Mouse (Mus musculus) intestine, embryonic 15.5 days (tissue): ENCODE measurements at regions not wholly inside any gene's neighbourhood (a gene's known extent, or its start where the extent isn't known, plus 50 kb on each side); places are given as distances from the start of the nearest gene placed in this dataset.

ENCODE experiments used
- ATAC-seq: fragments of 200-750 bp; cut with Nextera tagmentation; 2 replicates; pipeline ENCODE4 v1.8.0; 2017; ENCODE audit warnings: moderate TSS enrichment, moderate library complexity
- H3K27ac ChIP-seq: fragments of 300-500 bp; sonication (generic); 2 replicates; pipeline ENCODE4 v1.5.1; 2015; ENCODE audit warnings: mild to moderate bottlenecking, inconsistent platforms
- H3K27me3 ChIP-seq: fragments of 300-500 bp; sonication (generic); replicated peaks from 2 replicates; pipeline ENCODE4 v1.6.1; 2015; ENCODE audit warnings: inconsistent platforms
- H3K36me3 ChIP-seq: fragments of 300-500 bp; sonication (generic); 2 replicates; pipeline ENCODE4 v1.6.1; 2015; ENCODE audit warnings: inconsistent platforms
- H3K4me1 ChIP-seq: fragments of 300-500 bp; sonication (generic); replicated peaks from 2 replicates; pipeline ENCODE4 v1.6.1; 2015; ENCODE audit warnings: inconsistent platforms
- H3K4me2 ChIP-seq: fragments of 300-500 bp; sonication (generic); replicated peaks from 2 replicates; pipeline ENCODE4 v1.6.1; 2015; ENCODE audit warnings: mild to moderate bottlenecking, inconsistent platforms
- H3K4me3 ChIP-seq: fragments of 300-500 bp; sonication (generic); replicated peaks from 2 replicates; pipeline ENCODE4 v1.5.1; 2015; ENCODE audit warnings: inconsistent platforms
- H3K9ac ChIP-seq: fragments of 300-500 bp; sonication (generic); 2 replicates; pipeline ENCODE4 v1.6.1; 2015; ENCODE audit warnings: inconsistent platforms
- H3K9me3 ChIP-seq: fragments of 300-500 bp; sonication (generic); 2 replicates; pipeline ENCODE4 v1.6.1; 2016; ENCODE audit warnings: inconsistent platforms
- WGBS: fragments of 180-500 bp; shearing (Covaris S2); methylation state at CpG from one replicate; pipeline ENCODE4 v1.1.7; 2015; 5-methylcytosine and 5-hydroxymethylcytosine counted together

DNA sequence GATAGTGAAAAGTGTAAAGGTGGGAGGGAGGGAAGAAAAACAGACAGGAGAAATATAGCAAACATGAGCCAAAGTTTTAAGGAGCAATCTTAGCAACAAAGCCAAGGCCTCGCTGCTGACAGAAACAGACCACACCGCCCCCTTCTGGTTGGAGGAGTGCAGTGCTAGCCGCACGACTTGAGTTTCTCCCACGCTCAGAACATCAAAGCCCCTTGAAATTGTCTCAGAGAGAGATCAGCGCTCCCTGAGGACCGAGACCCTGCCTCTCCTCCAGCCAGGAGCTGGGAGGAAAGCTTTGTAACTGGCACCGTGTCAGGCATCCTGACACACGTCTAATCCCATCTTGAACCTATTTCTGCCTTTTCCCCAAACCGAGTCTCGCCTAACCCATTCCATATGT lies 216.4 kb downstream of the Rplp1 start:
- WGBS, result 20% methylated on average over 11 of the region's 11 CpGs
- H3K27me3 ChIP-seq, result peaks cover 3% of the 10 kb centered on the region; the same call in 1 of the 2 replicates
- no peak overlapping the region for H3K4me3 ChIP-seq
- no peak overlapping the region for H3K9ac ChIP-seq
- peaks cover 2% of the 10 kb centered on the region; the same call in 1 of the 2 replicates for H3K4me1 ChIP-seq
- H3K27ac ChIP-seq, result no peak overlapping the region
- H3K9me3 ChIP-seq, result no peaks in the 10 kb centered on the region
- ATAC-seq, result no peak
- no peak overlapping the region for H3K4me2 ChIP-seq
- H3K36me3 ChIP-seq, result no peaks in the 10 kb centered on the region

DNA sequence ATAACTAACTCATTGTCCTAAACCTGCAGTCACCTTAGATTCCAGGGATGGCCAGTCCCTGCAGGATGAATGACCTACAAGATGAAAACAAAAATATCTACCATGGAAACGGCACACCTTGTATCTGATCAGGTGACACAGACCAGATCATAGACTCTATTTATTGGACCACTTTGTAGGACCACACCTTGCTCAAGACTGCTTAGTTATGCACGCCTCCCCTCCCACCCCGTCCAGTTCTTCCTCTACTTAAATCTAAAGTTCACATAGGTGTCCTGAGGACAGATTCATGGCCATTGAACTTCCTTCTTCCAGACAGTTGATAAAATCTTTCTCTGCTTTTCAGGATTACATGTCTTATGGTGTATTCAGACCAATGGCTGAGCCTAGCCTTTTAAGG lies 217.5 kb downstream of the Rplp1 start:
- WGBS, result 83% methylated on average over 3 of the region's 3 CpGs
- Histone ChIP-seq H3K9me3 (no peaks in the 10 kb centered on the region), H3K27ac (no peak overlapping the region), H3K4me2 (no peak overlapping the region), H3K4me3 (no peak overlapping the region), H3K27me3 (peaks cover 4% of the 10 kb centered on the region; the same call in 1 of the 2 replicates), H3K4me1 (peaks cover 2% of the 10 kb centered on the region; the same call in 1 of the 2 replicates), H3K9ac (no peak overlapping the region), H3K36me3 (no peaks in the 10 kb centered on the region)
- 0 out of 2 replicates have a peak, but pooled peaks have one; percentile 47 for ATAC-seq

- 77% methylated on average over 2 of the region's 2 CpGs for WGBS
- Histone ChIP-seq H3K9me3 (no peaks in the 10 kb centered on the region), H3K4me1 (peaks cover 4% of the 10 kb centered on the region; the same call in 1 of the 2 replicates), H3K9ac (no peak overlapping the region), H3K4me2 (no peak overlapping the region), H3K27me3 (peaks cover 4% of the 10 kb centered on the region; the same call in 1 of the 2 replicates), H3K27ac (no peak overlapping the region), H3K4me3 (no peak overlapping the region), H3K36me3 (no peaks in the 10 kb centered on the region)
- ATAC-seq, result no peak
Observed at GRCm38 (mm10) chr9:61695821-61696220, 218.5 kb downstream of the Rplp1 start.

- ATAC-seq, result no peak; the same call in 1 of the 2 replicates
- Histone ChIP-seq H3K27ac (no peak overlapping the region), H3K9me3 (no peaks in the 10 kb centered on the region), H3K9ac (no peak overlapping the region), H3K36me3 (no peaks in the 10 kb centered on the region), H3K27me3 (peaks cover 4% of the 10 kb centered on the region; the same call in 1 of the 2 replicates), H3K4me3 (no peak overlapping the region), H3K4me1 (peaks cover 7% of the 10 kb centered on the region; the same call in 1 of the 2 replicates), H3K4me2 (no peak overlapping the region)
- 21% methylated on average over 9 of the region's 9 CpGs for WGBS
Observed at GRCm38 (mm10) chr9:61695381-61695791, 219.0 kb downstream of the Rplp1 start.

DNA sequence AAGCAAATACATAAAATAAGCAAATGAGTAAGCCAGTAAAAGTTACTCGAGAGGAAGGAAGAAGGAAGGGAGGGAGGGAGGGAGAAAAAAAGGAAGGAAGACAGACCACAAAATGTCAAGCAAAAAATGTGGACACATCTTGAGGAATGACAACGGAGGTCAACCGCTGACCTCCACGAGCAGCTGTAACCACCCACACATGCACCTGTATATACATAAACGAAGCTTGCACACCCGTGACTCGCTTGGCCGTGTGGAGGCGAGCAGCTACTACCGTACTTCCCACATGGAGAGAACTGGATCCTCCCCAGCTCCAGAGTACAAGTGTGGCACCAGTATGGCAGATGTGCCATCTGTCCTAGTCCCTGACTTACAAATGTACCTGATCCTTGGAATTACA lies 220.1 kb downstream of the Rplp1 start:
- no peaks in the 10 kb centered on the region for H3K9me3 ChIP-seq
- H3K36me3 ChIP-seq, result no peaks in the 10 kb centered on the region
- no peak overlapping the region for H3K4me3 ChIP-seq
- peaks cover 4% of the 10 kb centered on the region; the same call in 1 of the 2 replicates for H3K27me3 ChIP-seq
- H3K4me2 ChIP-seq, result no peak overlapping the region
- WGBS, result 65% methylated on average over 10 of the region's 10 CpGs
- no peak overlapping the region for H3K9ac ChIP-seq
- no peak for ATAC-seq
- H3K27ac ChIP-seq, result no peak overlapping the region
- H3K4me1 ChIP-seq, result peaks cover 12% of the 10 kb centered on the region; the same call in 1 of the 2 replicates

- no peaks in the 10 kb centered on the region for H3K36me3 ChIP-seq
- H3K4me3 ChIP-seq, result no peak overlapping the region
- no peak for ATAC-seq
- H3K9ac ChIP-seq, result no peak overlapping the region
- H3K27ac ChIP-seq, result no peak overlapping the region
- 78% methylated on average over 3 of the region's 3 CpGs for WGBS
- 0 out of 2 replicates have a peak, but pooled peaks cover 9% of the 10 kb centered on the region for H3K4me1 ChIP-seq
- H3K27me3 ChIP-seq, result peaks cover 4% of the 10 kb centered on the region; the same call in 1 of the 2 replicates
- no peak overlapping the region for H3K4me2 ChIP-seq
- H3K9me3 ChIP-seq, result no peaks in the 10 kb centered on the region
Observed at GRCm38 (mm10) chr9:61690786-61691185, 223.6 kb downstream of the Rplp1 start.

GRCm38 (mm10) chr9:61689939-61690338 lies 224.4 kb downstream of the Rplp1 start:
- 48% methylated on average over 7 of the region's 7 CpGs for WGBS
- Histone ChIP-seq H3K27me3 (peaks cover 4% of the 10 kb centered on the region; the same call in 1 of the 2 replicates), H3K4me2 (no peak overlapping the region)

DNA sequence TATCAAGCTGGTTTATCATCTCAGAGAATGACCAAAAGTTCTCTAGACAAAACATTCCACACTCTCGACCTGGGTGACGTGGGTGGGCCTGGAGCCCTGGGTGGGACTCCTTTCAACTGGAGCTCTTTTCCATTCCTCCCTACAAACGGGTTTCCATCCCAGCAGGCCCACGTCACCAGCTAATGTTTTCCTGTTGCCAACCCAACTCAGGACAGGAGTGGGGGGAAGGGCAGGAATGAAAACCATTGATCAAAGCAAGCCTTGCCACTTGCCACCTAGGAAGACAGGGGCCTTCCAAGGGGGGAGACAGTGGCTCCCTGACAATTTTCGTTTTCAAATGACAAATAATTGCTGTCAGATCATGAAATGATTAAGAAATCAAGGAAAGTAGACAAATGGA lies 224.8 kb downstream of the Rplp1 start:
- no peak for ATAC-seq
- WGBS, result 38% methylated on average over 5 of the region's 5 CpGs
- Histone ChIP-seq H3K4me1 (0 out of 2 replicates have a peak, but pooled peaks cover 9% of the 10 kb centered on the region), H3K9ac (no peak overlapping the region), H3K27me3 (peaks cover 4% of the 10 kb centered on the region; the same call in 1 of the 2 replicates), H3K9me3 (no peaks in the 10 kb centered on the region), H3K4me2 (no peak overlapping the region), H3K27ac (no peak overlapping the region), H3K36me3 (no peaks in the 10 kb centered on the region), H3K4me3 (no peak overlapping the region)

More at GRCm38 (mm10) chr9:61689939-61690338, 224.4 kb downstream of the Rplp1 start:
- H3K9me3 ChIP-seq, result no peaks in the 10 kb centered on the region
- peak; percentile 41; the same call in 1 of the 2 replicates for ATAC-seq
- 0 out of 2 replicates have a peak, but pooled peaks cover 9% of the 10 kb centered on the region for H3K4me1 ChIP-seq
- H3K36me3 ChIP-seq, result no peaks in the 10 kb centered on the region
- H3K9ac ChIP-seq, result no peak overlapping the region
- H3K4me3 ChIP-seq, result no peak overlapping the region
- no peak overlapping the region for H3K27ac ChIP-seq

GRCm38 (mm10) chr9:61683557-61683956 lies 230.8 kb downstream of the Rplp1 start:
- H3K4me1 ChIP-seq, result peaks cover 8% of the 10 kb centered on the region; the same call in 1 of the 2 replicates
- ATAC-seq, result no peak
- 65% methylated on average over 4 of the region's 4 CpGs for WGBS
- no peaks in the 10 kb centered on the region for H3K9me3 ChIP-seq
- no peak overlapping the region for H3K27ac ChIP-seq
- no peak overlapping the region for H3K4me3 ChIP-seq
- no peaks in the 10 kb centered on the region for H3K27me3 ChIP-seq
- H3K9ac ChIP-seq, result no peak overlapping the region
- no peaks in the 10 kb centered on the region for H3K36me3 ChIP-seq
- H3K4me2 ChIP-seq, result no peak overlapping the region

- no peaks in the 10 kb centered on the region for H3K36me3 ChIP-seq
- H3K27me3 ChIP-seq, result no peaks in the 10 kb centered on the region
- H3K9ac ChIP-seq, result no peak overlapping the region
- H3K9me3 ChIP-seq, result no peaks in the 10 kb centered on the region
- peaks cover 8% of the 10 kb centered on the region; the same call in 1 of the 2 replicates for H3K4me1 ChIP-seq
- H3K4me2 ChIP-seq, result no peak overlapping the region
- no peak overlapping the region for H3K27ac ChIP-seq
- no peak for ATAC-seq
- WGBS, result 79% methylated on average over 5 of the region's 5 CpGs
- H3K4me3 ChIP-seq, result no peak overlapping the region
Observed at GRCm38 (mm10) chr9:61682744-61683259, 231.5 kb downstream of the Rplp1 start.

DNA sequence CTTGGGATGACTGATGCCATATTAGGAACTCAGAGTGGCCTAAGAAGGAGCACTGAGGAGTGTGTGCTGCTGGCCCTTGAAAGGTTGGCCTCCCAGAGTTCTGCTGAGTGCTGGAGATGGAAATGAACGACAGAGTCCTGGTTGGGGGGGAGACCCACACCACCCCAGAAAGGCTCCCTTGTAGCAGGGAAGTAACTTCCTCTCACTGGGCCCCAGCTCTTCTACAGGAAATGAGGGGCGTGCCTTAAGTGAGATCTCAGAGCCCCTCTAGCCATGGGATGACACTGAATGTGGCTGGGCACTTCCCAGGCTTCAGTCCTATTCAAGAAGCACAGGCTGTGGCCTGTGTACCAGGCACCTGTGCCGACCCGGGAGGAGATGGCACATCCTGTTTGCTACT lies 232.0 kb downstream of the Rplp1 start:
- 47% methylated on average over 4 of the region's 4 CpGs for WGBS
- no peak overlapping the region for H3K9ac ChIP-seq
- no peak for ATAC-seq

GRCm38 (mm10) chr9:61681406-61681805 lies 232.9 kb downstream of the Rplp1 start:
- no peak overlapping the region for H3K27ac ChIP-seq
- no peak overlapping the region for H3K4me2 ChIP-seq
- no peak for ATAC-seq
- no peaks in the 10 kb centered on the region for H3K36me3 ChIP-seq
- no peak overlapping the region for H3K4me3 ChIP-seq
- 53% methylated on average over 5 of the region's 5 CpGs for WGBS
- H3K9ac ChIP-seq, result no peak overlapping the region
- H3K27me3 ChIP-seq, result no peaks in the 10 kb centered on the region
- no peaks in the 10 kb centered on the region for H3K9me3 ChIP-seq
- peaks cover 8% of the 10 kb centered on the region; the same call in 1 of the 2 replicates for H3K4me1 ChIP-seq

More for the DNA sequence above, 232.0 kb downstream of the Rplp1 start:
- no peaks in the 10 kb centered on the region for H3K27me3 ChIP-seq
- no peaks in the 10 kb centered on the region for H3K36me3 ChIP-seq
- H3K27ac ChIP-seq, result no peak overlapping the region
- H3K4me3 ChIP-seq, result no peak overlapping the region
- H3K4me2 ChIP-seq, result no peak overlapping the region
- peaks cover 8% of the 10 kb centered on the region; the same call in 1 of the 2 replicates for H3K4me1 ChIP-seq
- no peaks in the 10 kb centered on the region for H3K9me3 ChIP-seq

- Histone ChIP-seq H3K9me3 (no peaks in the 10 kb centered on the region), H3K27ac (0 out of 2 replicates have a peak overlapping the region, but pooled peaks have one; percentile 13), H3K36me3 (no peaks in the 10 kb centered on the region), H3K4me2 (no peak overlapping the region), H3K4me1 (peaks cover 8% of the 10 kb centered on the region; the same call in 1 of the 2 replicates), H3K4me3 (no peak overlapping the region), H3K9ac (no peak overlapping the region), H3K27me3 (no peaks in the 10 kb centered on the region)
- no peak for ATAC-seq
- 49% methylated on average over 6 of the region's 6 CpGs for WGBS
Observed at GRCm38 (mm10) chr9:61680911-61681311, 233.4 kb downstream of the Rplp1 start.
